Mouse (Mus musculus): Measurements from ENCODE around the gene Rapgef2. TPM values are rescaled to one million over a fixed set of nuclear protein-coding genes. Genes with fewer than 3 reads are reported as not detected.

Rapgef2 gene
- polyA plus RNA-seq, 1 experiment from 2014 or later = 5.3 TPM

- no peak for DNase-seq (ENCODE audit: low spot score)
These were observed 176.2 kb downstream of the Rapgef2 start for GRCm38 (mm10) chr3:79110153-79110552.

GRCm38 (mm10) chr3:79108246-79108645 is 178.1 kb downstream of the Rapgef2 start:
- 82% methylated on average over 6 of the region's 6 CpGs for WGBS
- H3K36me3 ChIP-seq = peaks cover 10% of the 10 kb centered on the region; the same call in 1 of the 2 replicates
- no peaks in the 10 kb centered on the region for H3K4me1 ChIP-seq
- no peaks in the 10 kb centered on the region for H3K27me3 ChIP-seq (ENCODE audit: low read depth, poor library complexity, severe bottlenecking)
- H3K9me3 ChIP-seq (replicated peaks) = no peaks in the 10 kb centered on the region
- H3K4me3 ChIP-seq = no peak overlapping the region
- DNase-seq (ENCODE audit: low spot score) = no peak
- no peak overlapping the region for H3K27ac ChIP-seq

More at GRCm38 (mm10) chr3:79110153-79110552, 176.2 kb downstream of the Rapgef2 start:
- Histone ChIP-seq H3K4me3 (no peak overlapping the region), H3K9me3 (replicated peaks) (no peaks in the 10 kb centered on the region), H3K36me3 (peaks cover 5% of the 10 kb centered on the region; the same call in 1 of the 2 replicates), H3K27me3 (ENCODE audit: low read depth, poor library complexity, severe bottlenecking) (no peaks in the 10 kb centered on the region), H3K4me1 (no peaks in the 10 kb centered on the region), H3K27ac (no peak overlapping the region)
- WGBS = 89% methylated on average over 6 of the region's 6 CpGs

GRCm38 (mm10) chr3:79106360-79106759 is 180.0 kb downstream of the Rapgef2 start:
- no peak for DNase-seq (ENCODE audit: low spot score)
- no peaks in the 10 kb centered on the region for H3K9me3 ChIP-seq (replicated peaks)
- no peaks in the 10 kb centered on the region for H3K4me1 ChIP-seq
- peaks cover 12% of the 10 kb centered on the region; the same call in 1 of the 2 replicates for H3K36me3 ChIP-seq
- no peak overlapping the region for H3K4me3 ChIP-seq
- H3K27me3 ChIP-seq (ENCODE audit: low read depth, poor library complexity, severe bottlenecking) = no peaks in the 10 kb centered on the region
- H3K27ac ChIP-seq = no peak overlapping the region
- WGBS = 89% methylated on average over 2 of the region's 2 CpGs

- Histone ChIP-seq H3K9me3 (replicated peaks) (no peaks in the 10 kb centered on the region), H3K36me3 (peaks cover 16% of the 10 kb centered on the region; the same call in 1 of the 2 replicates), H3K4me1 (no peaks in the 10 kb centered on the region), H3K4me3 (no peak overlapping the region), H3K27me3 (ENCODE audit: low read depth, poor library complexity, severe bottlenecking) (no peaks in the 10 kb centered on the region), H3K27ac (no peak overlapping the region)
- 91% methylated on average over 9 of the region's 9 CpGs for WGBS
- no peak for DNase-seq (ENCODE audit: low spot score)
These were observed 182.7 kb downstream of the Rapgef2 start for GRCm38 (mm10) chr3:79103604-79104003.

GRCm38 (mm10) chr3:79101737-79102136 is 184.6 kb downstream of the Rapgef2 start:
- no peaks in the 10 kb centered on the region for H3K9me3 ChIP-seq (replicated peaks)
- no peak overlapping the region for H3K4me3 ChIP-seq
- DNase-seq (ENCODE audit: low spot score) = no peak
- no peaks in the 10 kb centered on the region for H3K4me1 ChIP-seq
- WGBS = 89% methylated on average over 6 of the region's 6 CpGs
- peaks cover 20% of the 10 kb centered on the region; the same call in 1 of the 2 replicates for H3K36me3 ChIP-seq
- no peaks in the 10 kb centered on the region for H3K27me3 ChIP-seq (ENCODE audit: low read depth, poor library complexity, severe bottlenecking)
- no peak overlapping the region for H3K27ac ChIP-seq

- Histone ChIP-seq H3K4me1 (no peaks in the 10 kb centered on the region), H3K36me3 (peaks cover 19% of the 10 kb centered on the region; the same call in 1 of the 2 replicates), H3K9me3 (replicated peaks) (no peaks in the 10 kb centered on the region), H3K27ac (no peak overlapping the region), H3K4me3 (no peak overlapping the region), H3K27me3 (ENCODE audit: low read depth, poor library complexity, severe bottlenecking) (no peaks in the 10 kb centered on the region)
- no peak for DNase-seq (ENCODE audit: low spot score)
- WGBS = 93% methylated on average over 7 of the region's 7 CpGs
These were observed 185.5 kb downstream of the Rapgef2 start for GRCm38 (mm10) chr3:79100831-79101230.

GRCm38 (mm10) chr3:79089091-79089490 is 197.2 kb downstream of the Rapgef2 start:
- WGBS = 90% methylated on average over 7 of the region's 7 CpGs
- no peaks in the 10 kb centered on the region for H3K27me3 ChIP-seq (ENCODE audit: low read depth, poor library complexity, severe bottlenecking)
- no peak for DNase-seq (ENCODE audit: low spot score)
- no peaks in the 10 kb centered on the region for H3K4me1 ChIP-seq
- H3K4me3 ChIP-seq = no peak overlapping the region
- no peaks in the 10 kb centered on the region for H3K9me3 ChIP-seq (replicated peaks)
- H3K27ac ChIP-seq = no peak overlapping the region
- peaks cover 82% of the 10 kb centered on the region for H3K36me3 ChIP-seq

GRCm38 (mm10) chr3:79088461-79088860 is 197.9 kb downstream of the Rapgef2 start:
- WGBS = 96% methylated on average over 5 of the region's 5 CpGs
- Histone ChIP-seq H3K36me3 (peaks cover 83% of the 10 kb centered on the region), H3K27ac (no peak overlapping the region), H3K9me3 (replicated peaks) (no peaks in the 10 kb centered on the region), H3K27me3 (ENCODE audit: low read depth, poor library complexity, severe bottlenecking) (no peaks in the 10 kb centered on the region), H3K4me3 (no peak overlapping the region), H3K4me1 (no peaks in the 10 kb centered on the region)
- DNase-seq (ENCODE audit: low spot score) = no peak

GRCm38 (mm10) chr3:79086282-79086681 is 200.0 kb downstream of the Rapgef2 start:
- peaks cover 79% of the 10 kb centered on the region for H3K36me3 ChIP-seq
- DNase-seq (ENCODE audit: low spot score) = no peak
- H3K9me3 ChIP-seq (replicated peaks) = no peaks in the 10 kb centered on the region
- H3K4me1 ChIP-seq = no peaks in the 10 kb centered on the region
- no peak overlapping the region for H3K27ac ChIP-seq
- H3K27me3 ChIP-seq (ENCODE audit: low read depth, poor library complexity, severe bottlenecking) = no peaks in the 10 kb centered on the region
- WGBS = 90% methylated on average over 4 of the region's 4 CpGs
- no peak overlapping the region for H3K4me3 ChIP-seq

GRCm38 (mm10) chr3:79083881-79084280 is 202.4 kb downstream of the Rapgef2 start:
- H3K4me1 ChIP-seq = no peaks in the 10 kb centered on the region
- 94% methylated on average over 3 of the region's 3 CpGs for WGBS

GRCm38 (mm10) chr3:79083030-79083429 is 203.3 kb downstream of the Rapgef2 start:
- H3K4me1 ChIP-seq = no peaks in the 10 kb centered on the region
- WGBS = 95% methylated on average over 10 of the region's 10 CpGs
- no peak for DNase-seq (ENCODE audit: low spot score)
- no peak overlapping the region for H3K4me3 ChIP-seq
- H3K27ac ChIP-seq = no peak overlapping the region
- H3K9me3 ChIP-seq (replicated peaks) = no peaks in the 10 kb centered on the region
- peaks cover 82% of the 10 kb centered on the region for H3K36me3 ChIP-seq
- H3K27me3 ChIP-seq (ENCODE audit: low read depth, poor library complexity, severe bottlenecking) = no peaks in the 10 kb centered on the region

More at GRCm38 (mm10) chr3:79083881-79084280, 202.4 kb downstream of the Rapgef2 start:
- no peak overlapping the region for H3K27ac ChIP-seq
- no peak overlapping the region for H3K4me3 ChIP-seq
- DNase-seq (ENCODE audit: low spot score) = no peak
- H3K9me3 ChIP-seq (replicated peaks) = no peaks in the 10 kb centered on the region
- peaks cover 80% of the 10 kb centered on the region for H3K36me3 ChIP-seq
- H3K27me3 ChIP-seq (ENCODE audit: low read depth, poor library complexity, severe bottlenecking) = no peaks in the 10 kb centered on the region

GRCm38 (mm10) chr3:79079076-79079475 is 207.2 kb downstream of the Rapgef2 start:
- Histone ChIP-seq H3K4me3 (no peak overlapping the region), H3K36me3 (peaks cover 53% of the 10 kb centered on the region), H3K27me3 (ENCODE audit: low read depth, poor library complexity, severe bottlenecking) (no peaks in the 10 kb centered on the region), H3K4me1 (no peaks in the 10 kb centered on the region), H3K9me3 (replicated peaks) (no peaks in the 10 kb centered on the region), H3K27ac (no peak overlapping the region)
- 81% methylated on average over 3 of the region's 3 CpGs for WGBS
- no peak for DNase-seq (ENCODE audit: low spot score)

- Histone ChIP-seq H3K27me3 (ENCODE audit: low read depth, poor library complexity, severe bottlenecking) (no peaks in the 10 kb centered on the region), H3K27ac (no peak overlapping the region), H3K9me3 (replicated peaks) (no peaks in the 10 kb centered on the region), H3K36me3 (peaks cover 27% of the 10 kb centered on the region), H3K4me3 (no peak overlapping the region), H3K4me1 (no peaks in the 10 kb centered on the region)
- no peak for DNase-seq (ENCODE audit: low spot score)
- WGBS = 97% methylated on average over 3 of the region's 3 CpGs
These were observed 211.3 kb downstream of the Rapgef2 start for GRCm38 (mm10) chr3:79074970-79075369.
